Mouse (Mus musculus): ENCODE results near the gene Apba2. TPM values are rescaled to one million over a fixed set of nuclear protein-coding genes. Genes with fewer than 3 reads are reported as not detected.

The Apba2 gene
- polyA plus RNA-seq, 1 experiment from 2014 or later: 1.9 TPM

DNA sequence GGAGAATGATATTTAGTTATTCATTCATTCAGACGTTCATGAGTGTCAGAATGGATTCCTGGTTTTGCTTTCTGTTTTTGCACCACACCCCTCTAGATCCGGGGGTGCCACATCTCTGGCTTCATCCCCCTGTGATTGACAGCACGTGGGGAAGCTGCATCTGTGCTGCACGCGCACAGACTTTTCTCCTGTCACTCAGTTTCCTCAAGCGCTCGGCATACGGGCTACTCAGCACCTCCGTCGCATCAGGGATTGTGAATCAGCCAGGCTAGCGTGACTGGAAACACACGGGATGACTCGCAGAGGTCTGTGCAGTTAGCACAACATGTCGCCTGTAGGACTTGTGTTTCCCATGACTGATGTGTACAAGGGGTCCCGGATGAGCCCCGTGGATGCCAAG is 72.6 kb downstream of the Apba2 start:
- Histone ChIP-seq H3K27ac (ENCODE audit: low read length) (no peak overlapping the region), H3K4me3 (ENCODE audit: low read length) (no peak overlapping the region), H3K4me2 (ENCODE audit: low read depth, low read length) (no peak overlapping the region), H3K4me1 (ENCODE audit: control insufficient read depth, insufficient read depth, low read length) (no peaks in the 10 kb centered on the region), H3K9me3 (replicated peaks; ENCODE audit: control insufficient read depth, low read length) (no peaks in the 10 kb centered on the region), H3K36me3 (ENCODE audit: control insufficient read depth, insufficient read depth) (no peaks in the 10 kb centered on the region), H3K9ac (ENCODE audit: low read length) (no peak overlapping the region), H3K27me3 (ENCODE audit: control insufficient read depth, insufficient read depth, low read length) (no peaks in the 10 kb centered on the region)
- ATAC-seq (replicated peaks; ENCODE audit: extremely low read depth, insufficient read depth, low FRiP score): no peak
- 80% methylated on average over 16 of the region's 16 CpGs for WGBS

DNA sequence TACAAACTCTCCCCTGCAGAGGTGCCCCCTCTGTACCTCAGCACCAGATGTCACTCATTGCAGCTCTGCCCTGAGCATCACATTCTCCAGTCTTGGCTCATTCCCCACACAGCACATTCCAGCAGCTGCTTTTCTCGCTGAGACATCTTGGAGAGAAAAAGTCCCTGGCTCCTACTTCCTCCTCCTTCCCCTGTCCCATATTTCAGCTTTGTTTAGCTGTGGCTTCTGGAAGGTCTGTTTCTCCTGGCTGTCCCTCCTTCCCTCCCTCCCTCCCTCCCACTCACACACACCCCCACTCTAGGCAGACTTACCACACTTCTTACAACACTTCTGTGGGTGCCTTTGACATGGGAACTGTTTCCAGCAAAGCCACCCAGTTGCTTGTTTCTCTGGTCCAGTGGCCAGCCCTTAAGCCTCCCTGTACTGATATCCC is 75.0 kb downstream of the Apba2 start:
- no peak overlapping the region for H3K27ac ChIP-seq (ENCODE audit: low read length)
- H3K4me3 ChIP-seq (ENCODE audit: low read length): no peak overlapping the region
- H3K36me3 ChIP-seq (ENCODE audit: control insufficient read depth, insufficient read depth): no peaks in the 10 kb centered on the region
- 14% methylated on average over 1 of the region's 1 CpGs for WGBS
- H3K9ac ChIP-seq (ENCODE audit: low read length): no peak overlapping the region
- no peak overlapping the region for H3K4me2 ChIP-seq (ENCODE audit: low read depth, low read length)
- ATAC-seq (replicated peaks; ENCODE audit: extremely low read depth, insufficient read depth, low FRiP score): no peak
- H3K9me3 ChIP-seq (replicated peaks; ENCODE audit: control insufficient read depth, low read length): no peaks in the 10 kb centered on the region
- H3K4me1 ChIP-seq (ENCODE audit: control insufficient read depth, insufficient read depth, low read length): no peaks in the 10 kb centered on the region
- H3K27me3 ChIP-seq (ENCODE audit: control insufficient read depth, insufficient read depth, low read length): no peaks in the 10 kb centered on the region

DNA sequence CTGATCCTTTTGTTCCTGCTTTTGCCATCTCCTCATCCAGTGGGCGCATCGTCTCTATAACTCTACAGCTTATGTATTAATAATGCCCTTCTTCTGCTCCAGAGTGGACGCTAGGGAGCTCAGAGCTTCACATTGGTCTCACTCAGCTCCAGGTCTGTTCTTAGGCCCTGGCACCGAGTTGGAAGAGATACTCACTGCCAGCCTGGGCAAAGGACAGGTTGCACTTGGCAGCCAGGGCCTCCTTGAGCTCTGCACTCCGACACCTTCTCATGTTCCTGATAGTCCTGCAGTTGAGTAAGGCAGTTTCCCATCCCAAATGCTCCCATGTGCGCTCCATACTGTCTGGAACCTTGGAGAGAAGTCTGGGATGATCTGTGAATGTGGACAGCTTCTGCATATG is 76.7 kb downstream of the Apba2 start:
- Histone ChIP-seq H3K27ac (ENCODE audit: low read length) (no peak overlapping the region), H3K27me3 (ENCODE audit: control insufficient read depth, insufficient read depth, low read length) (no peaks in the 10 kb centered on the region), H3K4me1 (ENCODE audit: control insufficient read depth, insufficient read depth, low read length) (no peaks in the 10 kb centered on the region), H3K36me3 (ENCODE audit: control insufficient read depth, insufficient read depth) (no peaks in the 10 kb centered on the region), H3K4me2 (ENCODE audit: low read depth, low read length) (no peak overlapping the region), H3K9ac (ENCODE audit: low read length) (no peak overlapping the region), H3K9me3 (replicated peaks; ENCODE audit: control insufficient read depth, low read length) (no peaks in the 10 kb centered on the region), H3K4me3 (ENCODE audit: low read length) (no peak overlapping the region)
- ATAC-seq (replicated peaks; ENCODE audit: extremely low read depth, insufficient read depth, low FRiP score): no peak
- 80% methylated on average over 6 of the region's 6 CpGs for WGBS

DNA sequence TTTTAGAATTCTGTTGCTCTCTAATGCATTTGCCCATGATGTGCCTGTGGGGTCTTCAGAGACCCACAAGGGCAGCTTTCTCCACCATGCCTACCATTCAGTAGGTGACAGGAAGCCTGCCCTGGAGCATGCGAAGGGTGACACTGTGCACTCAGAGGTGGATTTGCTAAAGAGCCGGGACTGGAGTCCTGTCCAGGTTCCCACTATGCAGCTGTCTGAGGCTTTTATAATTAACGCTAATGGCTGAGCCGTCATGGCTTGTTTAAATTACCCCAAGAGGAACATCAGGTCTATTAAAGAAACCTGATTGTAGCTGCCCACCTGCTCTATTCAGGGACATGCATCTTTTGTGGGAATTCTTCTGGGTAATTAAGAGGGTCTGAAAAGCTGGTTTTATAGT is 78.4 kb downstream of the Apba2 start:
- Histone ChIP-seq H3K4me2 (ENCODE audit: low read depth, low read length) (no peak overlapping the region), H3K9ac (ENCODE audit: low read length) (no peak overlapping the region), H3K4me3 (ENCODE audit: low read length) (no peak overlapping the region), H3K27ac (ENCODE audit: low read length) (no peak overlapping the region), H3K27me3 (ENCODE audit: control insufficient read depth, insufficient read depth, low read length) (no peaks in the 10 kb centered on the region), H3K36me3 (ENCODE audit: control insufficient read depth, insufficient read depth) (no peaks in the 10 kb centered on the region), H3K4me1 (ENCODE audit: control insufficient read depth, insufficient read depth, low read length) (no peaks in the 10 kb centered on the region), H3K9me3 (replicated peaks; ENCODE audit: control insufficient read depth, low read length) (no peaks in the 10 kb centered on the region)
- WGBS: 73% methylated on average over 4 of the region's 4 CpGs
- no peak for ATAC-seq (replicated peaks; ENCODE audit: extremely low read depth, insufficient read depth, low FRiP score)

DNA sequence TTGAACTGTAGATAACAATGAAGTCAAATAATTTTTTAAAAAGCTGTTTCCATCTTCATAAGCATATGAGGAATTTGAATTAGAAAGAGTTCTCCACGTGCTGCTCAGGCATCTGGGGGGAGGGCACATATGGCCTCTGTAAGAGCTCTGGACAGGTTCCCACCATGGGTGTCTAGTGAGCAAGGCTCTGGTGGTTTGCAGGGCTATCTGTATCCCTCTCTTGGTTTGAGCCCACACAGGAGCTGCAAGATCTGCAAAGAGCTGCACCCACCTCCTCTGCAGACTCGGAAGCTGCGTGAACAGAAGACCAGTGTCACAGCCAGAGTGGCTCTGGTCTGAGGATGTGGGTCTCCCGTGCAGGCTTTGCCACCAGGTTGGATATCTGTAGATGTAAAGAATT is 78.8 kb downstream of the Apba2 start:
- no peak overlapping the region for H3K4me3 ChIP-seq (ENCODE audit: low read length)
- WGBS: 62% methylated on average over 4 of the region's 4 CpGs
- no peak for ATAC-seq (replicated peaks; ENCODE audit: extremely low read depth, insufficient read depth, low FRiP score)

DNA sequence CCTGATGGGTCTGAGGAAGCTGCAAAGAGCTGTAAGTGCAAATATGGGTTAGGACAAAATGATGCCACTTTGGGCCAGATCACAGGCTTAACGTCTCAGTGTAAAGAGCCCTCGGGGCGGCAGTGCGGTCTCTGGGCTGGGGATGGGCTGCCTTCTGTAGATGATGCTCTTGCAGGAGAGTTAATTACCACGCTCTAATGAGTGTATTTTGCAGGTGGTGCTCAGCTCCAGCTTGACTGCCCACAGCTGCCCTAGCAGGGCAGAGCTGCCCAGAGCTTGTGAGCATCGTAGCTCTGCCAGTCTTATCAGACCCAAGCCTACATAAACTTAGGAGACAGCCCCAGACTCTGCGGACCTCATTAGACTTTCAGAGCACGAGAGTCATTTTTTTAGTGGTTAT is 80.9 kb downstream of the Apba2 start:
- H3K27ac ChIP-seq (ENCODE audit: low read length): no peak overlapping the region
- WGBS: 81% methylated on average over 8 of the region's 8 CpGs
- H3K9ac ChIP-seq (ENCODE audit: low read length): no peak overlapping the region
- no peak for ATAC-seq (replicated peaks; ENCODE audit: extremely low read depth, insufficient read depth, low FRiP score)
- no peaks in the 10 kb centered on the region for H3K9me3 ChIP-seq (replicated peaks; ENCODE audit: control insufficient read depth, low read length)
- no peaks in the 10 kb centered on the region for H3K36me3 ChIP-seq (ENCODE audit: control insufficient read depth, insufficient read depth)
- no peak overlapping the region for H3K4me3 ChIP-seq (ENCODE audit: low read length)
- H3K27me3 ChIP-seq (ENCODE audit: control insufficient read depth, insufficient read depth, low read length): no peaks in the 10 kb centered on the region
- no peak overlapping the region for H3K4me2 ChIP-seq (ENCODE audit: low read depth, low read length)
- no peaks in the 10 kb centered on the region for H3K4me1 ChIP-seq (ENCODE audit: control insufficient read depth, insufficient read depth, low read length)

More for the DNA sequence above, 78.8 kb downstream of the Apba2 start:
- H3K27me3 ChIP-seq (ENCODE audit: control insufficient read depth, insufficient read depth, low read length): no peaks in the 10 kb centered on the region
- H3K4me1 ChIP-seq (ENCODE audit: control insufficient read depth, insufficient read depth, low read length): no peaks in the 10 kb centered on the region
- no peak overlapping the region for H3K27ac ChIP-seq (ENCODE audit: low read length)
- no peak overlapping the region for H3K4me2 ChIP-seq (ENCODE audit: low read depth, low read length)
- no peaks in the 10 kb centered on the region for H3K9me3 ChIP-seq (replicated peaks; ENCODE audit: control insufficient read depth, low read length)
- no peaks in the 10 kb centered on the region for H3K36me3 ChIP-seq (ENCODE audit: control insufficient read depth, insufficient read depth)
- H3K9ac ChIP-seq (ENCODE audit: low read length): no peak overlapping the region

DNA sequence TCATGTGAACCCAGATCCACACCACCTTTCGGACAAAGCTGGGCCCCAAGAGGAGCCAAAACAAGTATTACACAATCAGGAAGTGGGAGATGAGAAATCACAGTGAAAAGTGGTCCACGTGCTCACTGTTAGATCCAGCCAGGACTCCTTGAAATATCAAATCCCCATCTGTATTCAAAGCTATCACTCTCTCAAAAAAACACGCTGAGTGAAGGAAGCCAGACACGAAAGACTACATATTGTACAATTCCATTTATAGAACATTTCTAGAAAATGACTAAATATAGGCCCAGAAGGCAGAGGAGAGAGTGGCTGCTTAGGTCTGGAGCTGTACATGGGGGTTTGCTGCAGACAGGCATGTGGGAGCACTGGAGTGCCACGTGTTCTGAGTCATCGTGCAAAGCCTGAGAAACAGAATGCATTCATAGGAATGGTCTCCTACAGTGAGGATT is 82.2 kb downstream of the Apba2 start:
- Histone ChIP-seq H3K27ac (ENCODE audit: low read length) (no peak overlapping the region), H3K36me3 (ENCODE audit: control insufficient read depth, insufficient read depth) (no peaks in the 10 kb centered on the region), H3K4me3 (ENCODE audit: low read length) (no peak overlapping the region), H3K4me2 (ENCODE audit: low read depth, low read length) (no peak overlapping the region), H3K4me1 (ENCODE audit: control insufficient read depth, insufficient read depth, low read length) (no peaks in the 10 kb centered on the region), H3K9ac (ENCODE audit: low read length) (no peak overlapping the region), H3K27me3 (ENCODE audit: control insufficient read depth, insufficient read depth, low read length) (no peaks in the 10 kb centered on the region), H3K9me3 (replicated peaks; ENCODE audit: control insufficient read depth, low read length) (no peaks in the 10 kb centered on the region)
- no peak for ATAC-seq (replicated peaks; ENCODE audit: extremely low read depth, insufficient read depth, low FRiP score)
- 69% methylated on average over 6 of the region's 6 CpGs for WGBS

DNA sequence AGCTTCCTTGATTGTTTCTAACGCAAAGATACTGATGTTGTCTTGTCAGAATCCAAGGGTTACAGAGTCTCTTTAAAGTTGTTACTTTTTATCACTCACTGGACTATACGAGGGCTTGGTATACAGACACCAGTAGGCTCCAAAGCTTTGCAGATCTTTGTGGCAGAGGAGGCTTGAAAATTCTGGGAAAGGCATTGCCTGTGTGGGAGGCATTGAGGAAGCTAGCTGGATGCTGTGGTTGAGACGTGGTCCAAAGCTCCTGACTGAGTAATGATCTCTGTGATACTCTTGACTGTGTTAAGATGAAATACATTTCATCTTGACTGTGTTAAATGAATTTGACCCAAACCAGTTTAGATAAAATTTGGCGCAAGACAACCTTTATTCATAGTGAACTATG is 84.6 kb downstream of the Apba2 start:
- Histone ChIP-seq H3K4me1 (ENCODE audit: control insufficient read depth, insufficient read depth, low read length) (no peaks in the 10 kb centered on the region), H3K9ac (ENCODE audit: low read length) (no peak overlapping the region), H3K4me3 (ENCODE audit: low read length) (no peak overlapping the region), H3K9me3 (replicated peaks; ENCODE audit: control insufficient read depth, low read length) (no peaks in the 10 kb centered on the region), H3K36me3 (ENCODE audit: control insufficient read depth, insufficient read depth) (no peaks in the 10 kb centered on the region), H3K27ac (ENCODE audit: low read length) (no peak overlapping the region), H3K4me2 (ENCODE audit: low read depth, low read length) (no peak overlapping the region), H3K27me3 (ENCODE audit: control insufficient read depth, insufficient read depth, low read length) (no peaks in the 10 kb centered on the region)
- ATAC-seq (replicated peaks; ENCODE audit: extremely low read depth, insufficient read depth, low FRiP score): no peak
- 74% methylated on average over 4 of the region's 4 CpGs for WGBS

DNA sequence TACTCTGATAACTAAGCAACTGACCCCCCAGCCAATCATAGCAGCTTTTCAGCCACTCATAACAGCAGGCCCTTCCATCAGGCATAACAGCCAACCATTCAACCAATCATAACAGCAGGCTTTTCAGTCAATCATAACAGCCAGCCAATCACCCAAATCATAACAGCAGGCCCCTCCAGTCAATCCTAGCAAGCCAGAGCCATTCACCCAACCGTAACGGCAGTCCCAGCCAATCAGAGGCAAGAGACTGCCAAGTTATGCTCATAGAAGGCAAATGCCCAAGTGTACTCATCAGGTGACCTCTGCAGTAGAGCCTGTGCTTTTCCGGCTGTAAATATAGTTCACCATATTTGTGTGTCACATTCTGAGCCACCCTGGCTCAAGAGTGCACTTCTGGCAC is 85.1 kb downstream of the Apba2 start:
- 88% methylated on average over 3 of the region's 3 CpGs for WGBS
- 0 out of 2 replicates have a peak, but pooled peaks cover 4% of the 10 kb centered on the region for H3K9me3 ChIP-seq (replicated peaks; ENCODE audit: control insufficient read depth, low read length)

More for the DNA sequence above, 85.1 kb downstream of the Apba2 start:
- H3K27me3 ChIP-seq (ENCODE audit: control insufficient read depth, insufficient read depth, low read length): no peaks in the 10 kb centered on the region
- H3K36me3 ChIP-seq (ENCODE audit: control insufficient read depth, insufficient read depth): no peaks in the 10 kb centered on the region
- no peak overlapping the region for H3K4me3 ChIP-seq (ENCODE audit: low read length)
- no peak overlapping the region for H3K9ac ChIP-seq (ENCODE audit: low read length)
- no peaks in the 10 kb centered on the region for H3K4me1 ChIP-seq (ENCODE audit: control insufficient read depth, insufficient read depth, low read length)
- no peak for ATAC-seq (replicated peaks; ENCODE audit: extremely low read depth, insufficient read depth, low FRiP score)
- no peak overlapping the region for H3K4me2 ChIP-seq (ENCODE audit: low read depth, low read length)
- H3K27ac ChIP-seq (ENCODE audit: low read length): no peak overlapping the region
